Mouse (Mus musculus) stomach, embryonic 16.5 days (tissue): ENCODE results near the gene Rhob. TPM values are rescaled to one million over a fixed set of nuclear protein-coding genes. Genes with fewer than 3 reads are reported as not detected.
"Not testable (repeated sequence)": the region's sequence is repeated elsewhere in the genome, so short reads cannot be mapped to it uniquely, and the experiment has no call there.

Source experiments
- ATAC-seq: fragments of 200-750 bp; cut with Nextera tagmentation; 2 replicates; pipeline ENCODE4 v1.8.0; 2017; ENCODE audit warnings: moderate number of reproducible peaks, moderate TSS enrichment; ENCODE audit not compliant: insufficient read depth, low FRiP score
- H3K27ac ChIP-seq: fragments of 300-500 bp; sonication (generic); 2 replicates; pipeline ENCODE4 v1.5.1; 2014; ENCODE audit warnings: low read length
- H3K27me3 ChIP-seq: fragments of 300-500 bp; sonication (generic); 2 replicates; pipeline ENCODE4 v1.6.1; 2014; ENCODE audit warnings: low read length, control low read depth, mixed read lengths; ENCODE audit not compliant: control insufficient read depth, insufficient read depth
- H3K36me3 ChIP-seq: fragments of 300-500 bp; sonication (generic); 2 replicates; pipeline ENCODE4 v1.6.1; 2014; ENCODE audit warnings: low read length; ENCODE audit not compliant: control insufficient read depth, insufficient read depth
- H3K4me1 ChIP-seq: fragments of 300-500 bp; sonication (generic); 2 replicates; pipeline ENCODE4 v1.6.1; 2014; ENCODE audit warnings: low read length, control low read depth, mixed read lengths; ENCODE audit not compliant: control insufficient read depth, insufficient read depth
- H3K4me2 ChIP-seq: fragments of 300-500 bp; sonication (generic); 2 replicates; pipeline ENCODE4 v1.6.1; 2014; ENCODE audit warnings: low read depth, low read length, mixed read lengths
- H3K4me3 ChIP-seq: fragments of 300-500 bp; sonication (generic); replicated peaks from 2 replicates; pipeline ENCODE4 v1.5.1; 2014; ENCODE audit warnings: mild to moderate bottlenecking, low read length
- H3K9ac ChIP-seq: fragments of 300-500 bp; sonication (generic); 2 replicates; pipeline ENCODE4 v1.6.1; 2014; ENCODE audit warnings: low read length
- H3K9me3 ChIP-seq: fragments of 300-500 bp; sonication (generic); replicated peaks from 2 replicates; pipeline ENCODE4 v1.6.1; 2016; ENCODE audit warnings: low read length, control low read depth; ENCODE audit not compliant: control insufficient read depth
- WGBS: fragments of 180-500 bp; shearing (Covaris S2); extraction: QIAGEN DNeasy Blood & Tissue Kit; methylation state at CpG from one replicate; pipeline ENCODE4 v1.1.7; 2014; 5-methylcytosine and 5-hydroxymethylcytosine counted together
- polyA plus RNA-seq: library from polyadenylated mRNA; unstranded; fragments of >200 nt; fragmentation: Nextera tagmentation; extraction: Ambion mirVana; gene quantifications from 2 replicates; pipeline ENCODE4 v1.2.1, GENCODE M21; 2015

Gene Rhob
- polyA plus RNA-seq, 1 experiment from 2014 or later: 34.3 TPM

DNA sequence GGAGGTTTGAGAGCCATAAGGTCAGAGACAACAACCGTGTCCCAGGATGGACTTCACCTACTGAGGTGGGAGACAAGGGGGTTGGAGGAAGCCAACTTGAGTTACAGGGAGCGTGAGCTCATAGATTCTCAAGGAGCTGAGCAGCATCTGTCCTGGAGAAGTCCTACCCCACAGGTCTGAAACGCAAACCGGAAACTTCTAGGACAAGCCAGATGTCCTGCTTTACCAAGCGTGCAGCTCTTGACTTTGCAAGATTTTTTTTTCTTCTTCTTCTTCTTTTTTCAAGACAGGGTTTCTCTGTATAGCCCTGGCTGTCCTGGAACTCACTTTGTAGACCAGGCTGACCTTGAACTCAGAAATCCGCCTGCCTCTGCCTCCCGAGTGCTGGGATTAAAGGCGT, 38.2 kb downstream of the Rhob start:
- not testable (repeated sequence) for ATAC-seq, H3K4me3 ChIP-seq, H3K4me2 ChIP-seq, H3K27ac ChIP-seq, H3K9ac ChIP-seq, H3K27me3 ChIP-seq, H3K36me3 ChIP-seq, H3K9me3 ChIP-seq, H3K4me1 ChIP-seq
- 93% methylated on average over 8 of the region's 8 CpGs for WGBS

GRCm38 (mm10) chr12:8458400-8458799, 41.4 kb downstream of the Rhob start:
- Histone ChIP-seq H3K4me3 (no peak overlapping the region), H3K4me1 (peaks cover 9% of the 10 kb centered on the region), H3K27me3 (no peaks in the 10 kb centered on the region), H3K9ac (no peak overlapping the region), H3K27ac (no peak overlapping the region), H3K9me3 (no peaks in the 10 kb centered on the region), H3K4me2 (no peak overlapping the region), H3K36me3 (no peaks in the 10 kb centered on the region)
- 62% methylated on average over 8 of the region's 8 CpGs for WGBS
- no peak for ATAC-seq

GRCm38 (mm10) chr12:8457052-8457451, 42.8 kb downstream of the Rhob start:
- H3K9ac ChIP-seq: no peak overlapping the region
- H3K27ac ChIP-seq: no peak overlapping the region
- H3K27me3 ChIP-seq: no peaks in the 10 kb centered on the region
- no peaks in the 10 kb centered on the region for H3K9me3 ChIP-seq
- 56% methylated on average over 5 of the region's 5 CpGs for WGBS
- ATAC-seq: no peak
- H3K4me1 ChIP-seq: peaks cover 15% of the 10 kb centered on the region
- no peak overlapping the region for H3K4me2 ChIP-seq
- H3K36me3 ChIP-seq: no peaks in the 10 kb centered on the region
- no peak overlapping the region for H3K4me3 ChIP-seq

- Histone ChIP-seq H3K27me3 (no peaks in the 10 kb centered on the region), H3K4me3 (no peak overlapping the region), H3K27ac (no peak overlapping the region), H3K4me2 (no peak overlapping the region), H3K36me3 (no peaks in the 10 kb centered on the region), H3K4me1 (peaks cover 32% of the 10 kb centered on the region), H3K9ac (no peak overlapping the region), H3K9me3 (no peaks in the 10 kb centered on the region)
- WGBS: 55% methylated on average over 2 of the region's 2 CpGs
- ATAC-seq: no peak
These were observed 44.8 kb downstream of the Rhob start for GRCm38 (mm10) chr12:8455046-8455445.

GRCm38 (mm10) chr12:8454487-8454886, 45.3 kb downstream of the Rhob start:
- ATAC-seq: peak; percentile 31; the same call in 1 of the 2 replicates
- peaks cover 32% of the 10 kb centered on the region for H3K4me1 ChIP-seq
- no peaks in the 10 kb centered on the region for H3K36me3 ChIP-seq
- no peaks in the 10 kb centered on the region for H3K9me3 ChIP-seq
- H3K27ac ChIP-seq: peak overlapping the region; percentile 18; the same call in 1 of the 2 replicates
- no peak overlapping the region for H3K4me2 ChIP-seq
- no peak overlapping the region for H3K9ac ChIP-seq
- WGBS: 54% methylated on average over 3 of the region's 3 CpGs
- no peak overlapping the region for H3K4me3 ChIP-seq
- no peaks in the 10 kb centered on the region for H3K27me3 ChIP-seq

DNA sequence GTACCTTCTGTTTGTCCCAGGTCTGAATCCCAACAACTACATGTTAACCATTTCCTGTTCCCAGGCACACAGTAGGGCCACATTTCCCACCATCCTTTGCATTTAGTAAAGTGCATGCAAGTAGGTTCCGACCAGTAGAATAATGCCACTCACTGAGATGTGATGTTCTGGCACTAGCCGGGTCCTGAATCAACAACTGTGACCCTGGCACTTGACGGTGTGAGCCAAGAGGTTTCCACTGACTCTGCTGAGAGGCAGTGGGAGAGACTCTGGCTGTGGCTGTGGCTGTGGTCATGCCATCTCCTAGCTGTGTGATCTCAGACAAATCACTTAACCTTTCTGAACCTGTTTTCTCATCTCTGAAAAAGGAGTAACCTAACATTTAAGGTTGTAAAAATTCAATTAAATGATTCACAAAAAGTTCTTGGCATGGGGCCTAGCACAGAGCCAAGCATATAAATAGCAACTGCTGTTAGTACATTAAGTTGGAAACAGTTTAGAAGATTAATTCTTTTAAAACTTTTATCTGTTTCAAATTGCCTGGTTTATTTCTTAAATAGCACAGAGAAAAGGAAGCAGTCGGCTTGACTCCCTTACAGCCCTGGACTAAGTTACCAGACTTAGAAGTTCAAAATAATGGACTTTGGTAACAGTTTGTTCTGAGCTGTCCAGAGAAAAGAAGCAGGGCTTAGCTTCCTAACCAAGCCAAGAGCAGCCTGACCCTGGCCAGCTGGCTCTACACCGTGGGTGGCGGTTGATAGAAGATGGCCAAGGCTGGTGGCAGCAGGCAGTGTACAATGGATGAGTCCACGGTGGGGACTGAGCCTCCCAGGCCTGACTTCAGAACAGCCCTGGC, 46.8 kb downstream of the Rhob start:
- Histone ChIP-seq H3K4me1 (peaks cover 32% of the 10 kb centered on the region), H3K9me3 (no peaks in the 10 kb centered on the region), H3K27ac (peak overlapping the region; percentile 61), H3K9ac (no peak overlapping the region), H3K27me3 (no peaks in the 10 kb centered on the region), H3K4me2 (no peak overlapping the region), H3K36me3 (no peaks in the 10 kb centered on the region), H3K4me3 (no peak overlapping the region)
- ATAC-seq: no peak
- 56% methylated on average over 7 of the region's 7 CpGs for WGBS

GRCm38 (mm10) chr12:8451571-8452485, 48.0 kb downstream of the Rhob start:
- no peak overlapping the region for H3K4me2 ChIP-seq
- peaks cover 32% of the 10 kb centered on the region for H3K4me1 ChIP-seq
- 59% methylated on average over 7 of the region's 7 CpGs for WGBS
- no peaks in the 10 kb centered on the region for H3K9me3 ChIP-seq
- ATAC-seq: peak; percentile 65; the same call in 1 of the 2 replicates
- no peak overlapping the region for H3K27ac ChIP-seq
- no peak overlapping the region for H3K4me3 ChIP-seq
- H3K9ac ChIP-seq: peak overlapping the region; percentile 37; the same call in 1 of the 2 replicates
- H3K36me3 ChIP-seq: no peaks in the 10 kb centered on the region
- no peaks in the 10 kb centered on the region for H3K27me3 ChIP-seq

- Histone ChIP-seq H3K4me2 (no peak overlapping the region), H3K27me3 (no peaks in the 10 kb centered on the region), H3K4me3 (no peak overlapping the region), H3K9me3 (no peaks in the 10 kb centered on the region), H3K36me3 (no peaks in the 10 kb centered on the region), H3K27ac (no peak overlapping the region), H3K9ac (no peak overlapping the region), H3K4me1 (peaks cover 32% of the 10 kb centered on the region)
- ATAC-seq: no peak
- 77% methylated on average over 6 of the region's 6 CpGs for WGBS
These were observed 49.2 kb downstream of the Rhob start for GRCm38 (mm10) chr12:8450639-8451038.

- peaks cover 32% of the 10 kb centered on the region for H3K4me1 ChIP-seq
- no peak for ATAC-seq
- 79% methylated on average over 1 of the region's 1 CpGs for WGBS
These were observed 49.8 kb downstream of the Rhob start for GRCm38 (mm10) chr12:8450028-8450427.

More at GRCm38 (mm10) chr12:8450028-8450427, 49.8 kb downstream of the Rhob start:
- Histone ChIP-seq H3K27me3 (no peaks in the 10 kb centered on the region), H3K27ac (0 out of 2 replicates have a peak overlapping the region, but pooled peaks have one; percentile 17), H3K4me3 (no peak overlapping the region), H3K4me2 (no peak overlapping the region), H3K36me3 (no peaks in the 10 kb centered on the region), H3K9me3 (no peaks in the 10 kb centered on the region), H3K9ac (no peak overlapping the region)
